Mouse (Mus musculus) MEL (cell line): ENCODE results near the gene Arrb2.

ENCODE experiments used
- CHD1 ChIP-seq: IDR thresholded peaks from 2 replicates; pipeline ENCODE4 v1.6.1; 2012; ENCODE audit warnings: low read depth, mild to moderate bottlenecking, inconsistent platforms, low read length, improper control_type of control experiment
- CTCF ChIP-seq, 3 experiments: IDR thresholded peaks in 2 of 3; conservative IDR thresholded peaks in 1 of 3; 2 replicates each; pipeline ENCODE4 v1.5.1; 2011 to 2012; ENCODE audit warnings: low read length in 3 of 3, low read depth in 2 of 3, mild to moderate bottlenecking in 2 of 3, improper control_type of control experiment in 1 of 3, inconsistent platforms in 1 of 3, mixed read lengths in 1 of 3, moderate library complexity in 1 of 3; ENCODE audit not compliant: control insufficient read depth in 1 of 3, insufficient read depth in 1 of 3, poor library complexity in 1 of 3, severe bottlenecking in 1 of 3
- EP300 ChIP-seq, 2 experiments: IDR thresholded peaks; 2 replicates each; pipeline ENCODE4 v1.6.1; 2011; ENCODE audit warnings: improper control_type of control experiment in 2 of 2, low read length in 2 of 2, low read depth in 1 of 2, mild to moderate bottlenecking in 1 of 2
- MAX ChIP-seq: IDR thresholded peaks from 2 replicates; pipeline ENCODE4 v1.6.1; 2011; ENCODE audit warnings: low read length, improper control_type of control experiment
- POLR2A ChIP-seq, 2 experiments: IDR thresholded peaks; 2 replicates each; pipeline ENCODE4 v1.6.1; 2011 to 2012; ENCODE audit warnings: low read length in 2 of 2, mild to moderate bottlenecking in 2 of 2, control low read depth in 1 of 2, improper control_type of control experiment in 1 of 2, low read depth in 1 of 2, moderate library complexity in 1 of 2; ENCODE audit not compliant: control insufficient read depth in 1 of 2, insufficient read depth in 1 of 2, poor library complexity in 1 of 2
- SMC3 ChIP-seq: IDR thresholded peaks from 2 replicates; pipeline ENCODE4 v1.6.1; 2011; ENCODE audit warnings: low read depth, low read length, improper control_type of control experiment
- USF1 ChIP-seq: IDR thresholded peaks from 2 replicates; pipeline ENCODE4 v1.6.1; 2014; ENCODE audit warnings: low read depth, mild to moderate bottlenecking, inconsistent platforms, low read length, improper control_type of control experiment, moderate library complexity

DNA sequence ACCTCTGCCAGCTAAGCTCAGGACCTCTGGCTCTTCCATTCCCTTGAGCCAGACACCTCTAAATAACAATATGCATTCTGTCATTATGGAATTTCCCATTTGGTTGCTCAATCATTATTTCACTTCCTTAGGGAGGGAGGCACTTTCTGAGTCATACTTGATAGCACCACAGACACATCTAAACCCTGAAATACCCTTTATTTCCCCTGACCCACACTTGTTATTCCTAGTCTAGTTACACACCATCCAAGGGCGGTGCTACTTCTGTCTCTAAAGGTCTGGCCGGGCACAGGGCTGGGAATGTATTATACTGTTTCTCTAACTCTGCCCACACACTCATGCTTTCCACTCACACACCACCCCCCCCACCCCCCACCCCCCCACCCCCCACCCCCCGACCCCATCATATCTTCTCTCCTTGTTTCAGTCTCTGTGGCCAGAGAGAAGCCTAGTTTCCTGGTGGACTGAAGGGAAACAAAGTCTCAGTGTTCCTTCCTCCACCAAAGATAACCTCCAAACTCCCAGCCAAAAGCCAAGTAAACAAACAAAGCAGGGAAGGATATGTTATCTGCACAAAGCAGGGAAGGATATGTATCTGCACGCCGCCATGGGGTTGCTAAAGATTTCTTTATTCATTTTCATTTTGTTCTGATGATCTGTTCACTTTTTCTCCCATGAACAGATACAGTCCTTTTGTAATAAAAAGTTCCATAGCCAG, 35.6 kb downstream of the Arrb2 start:
- no peak for TF ChIP-seq SMC3
- no peak for TF ChIP-seq CTCF (IDR thresholded peaks at IDR 0.05 in 2 of 3, conservative IDR thresholded peaks at IDR 0.05 in 1 of 3; ENCODE audit: control insufficient read depth in 1 of 3, insufficient read depth in 1 of 3, low read depth in 2 of 3, low read length in 3 of 3, poor library complexity in 1 of 3, severe bottlenecking in 1 of 3)
- no peak for TF ChIP-seq EP300 (IDR thresholded peaks at IDR 0.05; ENCODE audit: low read depth in 1 of 2, low read length in 2 of 2)
- no peak for TF ChIP-seq CHD1
- no peak for TF ChIP-seq POLR2A (IDR thresholded peaks at IDR 0.05; ENCODE audit: control insufficient read depth in 1 of 2, insufficient read depth in 1 of 2, low read depth in 1 of 2, low read length in 2 of 2, poor library complexity in 1 of 2)
- TF ChIP-seq MAX = no peak
- TF ChIP-seq USF1 = no peak
